Mouse (Mus musculus): ENCODE data around the gene Cmah. TPM values are rescaled to one million over a fixed set of nuclear protein-coding genes. Genes with fewer than 3 reads are reported as not detected.

Gene Cmah
- polyA plus RNA-seq, 1 experiment = 8.3 TPM

DNA sequence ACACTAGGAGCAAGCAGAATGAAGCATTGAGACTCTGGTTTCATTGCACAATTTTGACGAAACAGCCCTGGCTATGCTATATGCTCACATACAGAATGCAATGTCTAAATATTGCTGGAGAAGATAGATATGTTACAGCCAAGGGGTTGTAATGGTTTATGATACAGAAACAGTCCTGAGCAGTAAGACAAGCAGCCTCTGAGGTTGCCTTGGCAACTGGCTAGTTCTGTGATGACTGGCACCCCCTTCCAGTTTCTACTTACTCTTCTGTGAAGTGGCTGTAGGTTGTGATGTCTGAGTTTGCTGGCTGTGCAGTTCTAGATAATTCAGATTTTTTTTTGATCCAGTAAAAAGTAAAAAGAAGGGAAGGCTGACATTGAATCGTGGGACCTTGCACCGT is 166.6 kb downstream of the Cmah start:
- no peak for TF ChIP-seq CTCF (conservative IDR thresholded peaks at IDR 0.05; ENCODE audit: insufficient read depth, insufficient read length, low read depth, low read length)
- TF ChIP-seq POLR2A (IDR thresholded peaks at IDR 0.05; ENCODE audit: low read depth, low read length) = no peak
- no peak overlapping the region for H3K4me3 ChIP-seq (ENCODE audit: insufficient read depth, low read depth, low read length)
- 93% methylated on average over 3 of the region's 3 CpGs for WGBS
- H3K4me1 ChIP-seq (ENCODE audit: control insufficient read depth, insufficient read depth, low read length) = no peaks in the 10 kb centered on the region
- no peaks in the 10 kb centered on the region for H3K27me3 ChIP-seq (replicated peaks; ENCODE audit: control insufficient read depth, insufficient read depth, low read length)
- DNase-seq = no peak
- H3K36me3 ChIP-seq (ENCODE audit: control insufficient read depth, insufficient read depth, low read length) = no peaks in the 10 kb centered on the region
- no peak overlapping the region for H3K27ac ChIP-seq (ENCODE audit: insufficient read depth, low read depth, low read length)

DNA sequence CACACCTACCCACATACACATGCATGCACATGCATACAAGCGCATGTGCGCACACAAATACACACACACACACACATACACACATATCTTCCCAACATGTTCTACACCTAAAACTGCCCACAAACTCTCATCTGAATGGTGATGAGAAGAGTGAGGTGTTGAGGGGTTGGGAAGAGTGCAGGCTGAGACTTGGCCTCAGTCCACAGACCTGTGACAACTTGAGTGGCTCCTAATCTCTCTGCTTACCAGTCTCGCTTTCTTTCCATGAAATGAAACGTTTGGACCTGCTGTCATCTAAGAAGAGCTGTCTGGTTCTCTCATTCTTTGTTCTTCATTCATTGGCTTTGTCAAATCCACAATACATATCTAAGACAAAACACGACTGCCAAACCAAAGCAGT is 169.1 kb downstream of the Cmah start:
- no peak for DNase-seq
- Histone ChIP-seq H3K4me1 (ENCODE audit: control insufficient read depth, insufficient read depth, low read length) (no peaks in the 10 kb centered on the region), H3K27me3 (replicated peaks; ENCODE audit: control insufficient read depth, insufficient read depth, low read length) (no peaks in the 10 kb centered on the region), H3K36me3 (ENCODE audit: control insufficient read depth, insufficient read depth, low read length) (no peaks in the 10 kb centered on the region), H3K4me3 (ENCODE audit: insufficient read depth, low read depth, low read length) (no peak overlapping the region), H3K27ac (ENCODE audit: insufficient read depth, low read depth, low read length) (no peak overlapping the region)
- TF ChIP-seq POLR2A (IDR thresholded peaks at IDR 0.05; ENCODE audit: low read depth, low read length) = no peak
- no peak for TF ChIP-seq CTCF (conservative IDR thresholded peaks at IDR 0.05; ENCODE audit: insufficient read depth, insufficient read length, low read depth, low read length)
- 90% methylated on average over 5 of the region's 5 CpGs for WGBS

DNA sequence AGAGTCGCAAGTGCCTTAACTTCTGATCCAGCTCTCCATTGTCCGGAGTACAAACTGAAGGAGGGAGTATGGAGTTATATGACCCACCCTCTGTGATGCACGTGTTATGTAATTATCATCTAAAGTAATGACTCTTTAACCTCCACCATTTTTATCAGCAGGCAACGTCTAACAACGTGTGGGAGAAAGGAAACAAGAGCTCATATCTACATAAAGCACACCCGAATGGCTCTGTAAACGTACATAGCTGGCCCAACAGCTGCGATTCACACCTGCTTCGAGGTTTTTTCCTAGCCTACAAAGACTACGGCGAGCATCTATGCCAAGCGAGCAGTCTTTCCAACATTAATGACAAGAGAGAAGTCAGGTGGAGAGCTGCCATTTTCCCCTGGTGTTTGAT is 169.8 kb downstream of the Cmah start:
- H3K4me3 ChIP-seq (ENCODE audit: insufficient read depth, low read depth, low read length) = no peak overlapping the region
- TF ChIP-seq POLR2A (IDR thresholded peaks at IDR 0.05; ENCODE audit: low read depth, low read length) = no peak
- no peak for TF ChIP-seq CTCF (conservative IDR thresholded peaks at IDR 0.05; ENCODE audit: insufficient read depth, insufficient read length, low read depth, low read length)
- 74% methylated on average over 12 of the region's 12 CpGs for WGBS
- no peaks in the 10 kb centered on the region for H3K36me3 ChIP-seq (ENCODE audit: control insufficient read depth, insufficient read depth, low read length)
- no peaks in the 10 kb centered on the region for H3K4me1 ChIP-seq (ENCODE audit: control insufficient read depth, insufficient read depth, low read length)
- no peak for DNase-seq
- H3K27me3 ChIP-seq (replicated peaks; ENCODE audit: control insufficient read depth, insufficient read depth, low read length) = no peaks in the 10 kb centered on the region
- H3K27ac ChIP-seq (ENCODE audit: insufficient read depth, low read depth, low read length) = no peak overlapping the region

DNA sequence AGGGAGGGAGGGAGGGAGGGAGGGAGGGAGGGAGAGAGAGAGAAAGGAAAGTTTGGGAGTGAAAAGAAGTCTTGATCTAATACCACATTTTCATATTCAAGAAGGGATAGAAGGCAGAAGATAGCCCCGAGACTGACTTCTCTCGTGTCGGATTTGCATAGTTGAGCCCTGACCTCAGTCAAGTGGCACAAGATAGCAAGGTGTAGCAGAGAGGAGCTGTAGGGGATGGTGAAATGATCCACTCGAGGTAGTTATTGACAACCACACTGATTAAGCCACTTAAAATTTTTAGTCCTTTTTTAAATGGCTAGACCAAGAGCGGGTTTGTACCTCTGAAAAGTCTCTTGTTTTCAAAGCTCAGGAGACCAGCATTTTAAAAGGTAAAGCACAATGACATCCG is 171.1 kb downstream of the Cmah start:
- TF ChIP-seq CTCF (conservative IDR thresholded peaks at IDR 0.05; ENCODE audit: insufficient read depth, insufficient read length, low read depth, low read length) = no peak
- Histone ChIP-seq H3K4me1 (ENCODE audit: control insufficient read depth, insufficient read depth, low read length) (no peaks in the 10 kb centered on the region), H3K4me3 (ENCODE audit: insufficient read depth, low read depth, low read length) (no peak overlapping the region), H3K27me3 (replicated peaks; ENCODE audit: control insufficient read depth, insufficient read depth, low read length) (no peaks in the 10 kb centered on the region), H3K27ac (ENCODE audit: insufficient read depth, low read depth, low read length) (no peak overlapping the region), H3K36me3 (ENCODE audit: control insufficient read depth, insufficient read depth, low read length) (no peaks in the 10 kb centered on the region)
- 86% methylated on average over 6 of the region's 6 CpGs for WGBS
- DNase-seq = no peak

DNA sequence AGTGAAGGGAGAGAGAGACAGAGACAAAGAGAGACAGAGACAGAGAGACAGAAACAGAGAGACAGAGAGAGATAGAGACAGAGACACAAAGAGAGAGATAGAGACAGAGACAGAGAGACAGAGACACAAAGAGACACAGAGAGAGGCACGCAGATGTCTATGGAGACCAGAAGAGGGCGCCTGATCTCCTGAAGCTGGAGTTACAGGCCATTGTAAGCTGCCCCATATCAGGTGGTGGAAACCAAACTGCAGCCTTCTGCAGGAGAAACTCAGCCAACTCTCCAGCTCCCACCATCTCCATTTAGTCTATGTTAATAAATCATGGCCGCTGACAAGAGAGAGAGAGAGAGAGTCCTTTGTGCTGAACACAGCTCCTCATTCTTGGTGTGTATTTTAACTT is 172.3 kb downstream of the Cmah start:
- Histone ChIP-seq H3K4me3 (ENCODE audit: insufficient read depth, low read depth, low read length) (no peak overlapping the region), H3K27me3 (replicated peaks; ENCODE audit: control insufficient read depth, insufficient read depth, low read length) (no peaks in the 10 kb centered on the region), H3K4me1 (ENCODE audit: control insufficient read depth, insufficient read depth, low read length) (no peaks in the 10 kb centered on the region), H3K27ac (ENCODE audit: insufficient read depth, low read depth, low read length) (no peak overlapping the region), H3K36me3 (ENCODE audit: control insufficient read depth, insufficient read depth, low read length) (no peaks in the 10 kb centered on the region)
- peak; percentile 15 for DNase-seq
- 45% methylated on average over 3 of the region's 3 CpGs for WGBS
- peak; percentile 66 for TF ChIP-seq CTCF (conservative IDR thresholded peaks at IDR 0.05; ENCODE audit: insufficient read depth, insufficient read length, low read depth, low read length)
- TF ChIP-seq POLR2A (IDR thresholded peaks at IDR 0.05; ENCODE audit: low read depth, low read length) = no peak

DNA sequence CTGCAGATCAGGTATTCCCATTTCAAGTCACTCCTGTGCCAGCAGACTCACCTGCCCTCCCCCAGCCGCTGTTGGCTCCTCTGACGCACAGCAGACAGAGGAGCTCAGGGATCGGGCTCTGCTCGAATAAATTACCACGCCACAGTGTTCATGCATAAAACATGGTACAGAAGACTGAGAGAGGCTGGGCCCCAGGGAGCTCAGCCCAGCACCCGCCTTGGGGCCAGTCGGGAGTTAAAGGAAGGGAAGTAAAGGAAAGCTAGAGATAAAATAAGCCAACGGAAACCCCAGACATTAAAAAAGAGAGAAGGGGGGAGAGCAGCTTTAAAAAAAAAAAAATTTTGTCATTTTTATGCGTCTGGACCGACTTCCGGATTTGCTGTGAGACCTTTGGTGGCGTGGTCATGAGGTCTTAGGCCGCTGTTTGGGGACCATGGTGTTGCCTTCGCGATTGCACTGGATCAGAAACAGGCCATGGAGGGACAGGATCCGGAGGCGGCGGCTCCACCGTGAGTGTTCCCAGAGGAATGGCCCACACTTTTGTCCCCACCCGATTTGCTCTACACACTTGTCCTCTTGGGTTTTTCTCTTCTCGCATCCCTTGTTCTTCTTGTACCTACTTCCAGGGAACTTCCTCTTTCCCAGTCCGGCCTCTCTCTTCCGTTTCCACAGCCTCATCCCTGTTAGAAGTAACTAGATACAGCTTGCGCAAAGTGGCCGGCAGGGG is 174.1 kb downstream of the Cmah start:
- TF ChIP-seq CTCF (conservative IDR thresholded peaks at IDR 0.05; ENCODE audit: insufficient read depth, insufficient read length, low read depth, low read length) (no peak), POLR2A (IDR thresholded peaks at IDR 0.05; ENCODE audit: low read depth, low read length) (no peak)
- WGBS = 71% methylated on average over 25 of the region's 25 CpGs
- Histone ChIP-seq H3K4me1 (ENCODE audit: control insufficient read depth, insufficient read depth, low read length) (no peaks in the 10 kb centered on the region), H3K27ac (ENCODE audit: insufficient read depth, low read depth, low read length) (no peak overlapping the region), H3K4me3 (ENCODE audit: insufficient read depth, low read depth, low read length) (no peak overlapping the region), H3K36me3 (ENCODE audit: control insufficient read depth, insufficient read depth, low read length) (no peaks in the 10 kb centered on the region), H3K27me3 (replicated peaks; ENCODE audit: control insufficient read depth, insufficient read depth, low read length) (no peaks in the 10 kb centered on the region)
- no peak for DNase-seq

DNA sequence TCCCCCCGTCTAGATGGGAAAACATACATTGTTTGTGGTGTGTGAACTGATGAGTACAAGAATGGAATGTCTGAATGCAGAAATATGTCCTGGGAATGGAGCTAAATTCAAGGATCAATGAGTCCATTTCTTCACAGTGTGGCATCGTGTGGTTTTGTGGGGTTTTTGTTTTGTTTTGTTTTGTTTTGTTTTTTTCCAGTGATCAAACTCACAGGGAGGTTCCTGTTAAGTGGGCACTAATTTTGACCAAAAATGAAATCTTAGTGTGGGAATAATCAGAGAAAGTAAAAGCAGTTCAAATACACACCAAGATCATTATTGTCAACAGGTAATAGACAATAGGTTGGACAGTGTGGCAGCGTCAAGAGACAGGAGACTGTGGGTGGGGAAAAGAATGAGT is 174.7 kb downstream of the Cmah start:
- TF ChIP-seq POLR2A (IDR thresholded peaks at IDR 0.05; ENCODE audit: low read depth, low read length) (no peak), CTCF (conservative IDR thresholded peaks at IDR 0.05; ENCODE audit: insufficient read depth, insufficient read length, low read depth, low read length) (no peak)
- Histone ChIP-seq H3K27me3 (replicated peaks; ENCODE audit: control insufficient read depth, insufficient read depth, low read length) (no peaks in the 10 kb centered on the region), H3K27ac (ENCODE audit: insufficient read depth, low read depth, low read length) (no peak overlapping the region), H3K36me3 (ENCODE audit: control insufficient read depth, insufficient read depth, low read length) (no peaks in the 10 kb centered on the region), H3K4me1 (ENCODE audit: control insufficient read depth, insufficient read depth, low read length) (no peaks in the 10 kb centered on the region), H3K4me3 (ENCODE audit: insufficient read depth, low read depth, low read length) (no peak overlapping the region)
- 88% methylated on average over 3 of the region's 3 CpGs for WGBS
- DNase-seq = no peak

Measured in kidney, adult 2 months (tissue).